Mouse (Mus musculus) spleen, adult 2 months (tissue): ENCODE measurements around the gene Sh3pxd2b. TPM values are rescaled to one million over a fixed set of nuclear protein-coding genes. Genes with fewer than 3 reads are reported as not detected.

Experiments
- DNase-seq, 2 experiments: peaks; one replicate each; pipeline versions ENCODE4 v3.0.0 to v3.0.0-alpha.2; 2012 to 2021; ENCODE audit warnings: low spot score in 2 of 2, low read depth in 1 of 2
- H3K27ac ChIP-seq: fragments of 200-500 bp; 2 replicates; pipeline ENCODE4 v1.5.1; 2012; ENCODE audit warnings: low read length, inconsistent platforms; ENCODE audit not compliant: insufficient read depth
- H3K27me3 ChIP-seq: fragments of 200-500 bp; 2 replicates; pipeline ENCODE4 v1.6.1; 2012; ENCODE audit warnings: mild to moderate bottlenecking, moderate library complexity, low read length, inconsistent platforms; ENCODE audit not compliant: control insufficient read depth, insufficient read depth
- H3K36me3 ChIP-seq: fragments of 200-500 bp; 2 replicates; pipeline ENCODE4 v1.6.1; 2012; ENCODE audit warnings: mild to moderate bottlenecking, low read length, inconsistent platforms; ENCODE audit not compliant: control insufficient read depth, insufficient read depth
- H3K4me1 ChIP-seq: fragments of 200-500 bp; 2 replicates; pipeline ENCODE4 v1.6.1; 2011; ENCODE audit warnings: inconsistent platforms; ENCODE audit not compliant: control insufficient read depth, insufficient read depth, insufficient read length
- H3K4me3 ChIP-seq: fragments of 200-500 bp; 2 replicates; pipeline ENCODE4 v1.5.1; 2011; ENCODE audit warnings: mild to moderate bottlenecking, inconsistent platforms; ENCODE audit not compliant: insufficient read depth, insufficient read length; ENCODE audit errors: extremely low read depth
- CTCF ChIP-seq: fragments of 200-500 bp; IDR thresholded peaks from 2 replicates; pipeline ENCODE4 v1.5.1; 2011; ENCODE audit warnings: mild to moderate bottlenecking, inconsistent platforms; ENCODE audit not compliant: insufficient read depth, insufficient read length, insufficient replicate concordance; ENCODE audit errors: extremely low read depth
- POLR2A ChIP-seq: fragments of 200-500 bp; IDR thresholded peaks from 2 replicates; pipeline ENCODE4 v1.6.1; 2011; ENCODE audit warnings: low read depth, low read length, inconsistent platforms
- WGBS: fragments of 180-500 bp; shearing (Covaris S2); methylation state at CpG from one replicate; pipeline ENCODE4 v1.1.7; 2018; 5-methylcytosine and 5-hydroxymethylcytosine counted together
- polyA plus RNA-seq: library from polyadenylated mRNA; depleted of rRNA; stranded (reverse); fragments of >200 nt; gene quantifications from 2 replicates; pipeline ENCODE4 v1.2.3, GENCODE M21; 2012

The Sh3pxd2b gene
- polyA plus RNA-seq, 1 experiment, result 2.8 TPM

DNA sequence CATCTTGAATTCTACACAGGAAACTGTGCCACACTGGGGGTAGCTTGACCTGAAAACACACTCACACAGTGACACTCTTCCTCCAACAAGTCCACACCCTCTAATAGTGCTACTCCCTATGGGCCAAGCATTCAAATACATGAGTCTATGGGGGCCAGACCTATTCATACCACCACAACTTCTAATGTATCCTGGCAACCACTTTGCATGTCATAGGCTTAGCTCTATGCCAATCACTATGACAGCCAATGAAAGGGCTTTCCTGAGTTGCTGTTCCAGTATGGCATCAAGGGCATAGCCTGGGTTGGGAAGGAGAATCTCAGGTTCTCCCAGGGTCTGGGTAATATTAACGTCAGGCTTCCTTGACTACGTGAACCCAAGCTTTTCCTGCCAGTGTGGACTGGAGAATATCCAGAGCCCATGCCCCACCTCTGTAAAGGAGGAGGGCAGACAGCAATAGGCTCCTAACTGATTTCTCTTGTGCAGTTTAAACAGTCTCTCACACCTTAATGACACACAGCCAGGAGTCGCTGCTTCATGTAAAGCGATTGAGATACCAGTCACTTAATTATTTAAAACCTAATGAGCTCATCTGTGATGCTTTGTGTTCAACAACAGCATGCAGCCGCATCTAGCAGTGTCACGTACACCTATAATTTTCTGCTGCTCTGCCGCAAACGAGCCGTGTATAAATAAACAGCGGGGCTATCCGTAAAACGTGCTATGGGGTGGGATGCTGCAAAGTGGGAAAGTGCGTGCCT is 25.8 kb downstream of the Sh3pxd2b start:
- no peak overlapping the region for H3K27ac ChIP-seq
- WGBS, result 92% methylated on average over 13 of the region's 13 CpGs
- H3K36me3 ChIP-seq, result no peaks in the 10 kb centered on the region
- no peaks in the 10 kb centered on the region for H3K4me1 ChIP-seq
- TF ChIP-seq POLR2A, result no peak
- TF ChIP-seq CTCF, result no peak
- DNase-seq, result no peak
- no peaks in the 10 kb centered on the region for H3K27me3 ChIP-seq
- no peak overlapping the region for H3K4me3 ChIP-seq

DNA sequence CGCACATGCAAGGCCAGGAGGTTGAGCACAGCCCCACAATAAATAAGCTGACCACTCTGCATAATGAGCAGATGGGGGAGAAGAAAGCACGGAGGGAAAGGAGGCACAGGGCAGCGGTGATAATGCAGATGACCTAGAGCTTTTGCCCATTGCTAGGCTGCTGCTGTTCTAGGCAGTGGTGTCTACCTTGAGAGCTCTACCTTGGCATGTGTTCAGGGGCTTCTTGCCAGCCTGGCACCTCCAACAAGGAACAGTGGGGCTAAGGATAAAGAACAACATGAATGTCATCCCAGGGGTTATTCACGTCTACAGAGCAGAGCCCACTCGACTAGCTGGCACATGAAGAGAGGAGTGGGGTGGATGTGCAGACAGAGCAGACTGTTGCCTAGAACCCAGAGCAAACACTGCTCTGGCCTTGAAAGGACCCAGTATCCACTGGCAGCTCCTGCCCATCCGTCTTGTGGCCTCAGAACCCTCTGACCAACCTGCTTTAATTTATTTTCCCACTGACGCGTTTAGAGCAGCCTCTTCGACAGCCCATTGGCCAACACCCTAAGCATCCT is 26.5 kb downstream of the Sh3pxd2b start:
- no peak for DNase-seq
- Histone ChIP-seq H3K4me1 (no peaks in the 10 kb centered on the region), H3K27ac (no peak overlapping the region), H3K4me3 (no peak overlapping the region), H3K36me3 (no peaks in the 10 kb centered on the region), H3K27me3 (no peaks in the 10 kb centered on the region)
- TF ChIP-seq POLR2A, result no peak
- no peak for TF ChIP-seq CTCF
- 92% methylated on average over 9 of the region's 9 CpGs for WGBS

DNA sequence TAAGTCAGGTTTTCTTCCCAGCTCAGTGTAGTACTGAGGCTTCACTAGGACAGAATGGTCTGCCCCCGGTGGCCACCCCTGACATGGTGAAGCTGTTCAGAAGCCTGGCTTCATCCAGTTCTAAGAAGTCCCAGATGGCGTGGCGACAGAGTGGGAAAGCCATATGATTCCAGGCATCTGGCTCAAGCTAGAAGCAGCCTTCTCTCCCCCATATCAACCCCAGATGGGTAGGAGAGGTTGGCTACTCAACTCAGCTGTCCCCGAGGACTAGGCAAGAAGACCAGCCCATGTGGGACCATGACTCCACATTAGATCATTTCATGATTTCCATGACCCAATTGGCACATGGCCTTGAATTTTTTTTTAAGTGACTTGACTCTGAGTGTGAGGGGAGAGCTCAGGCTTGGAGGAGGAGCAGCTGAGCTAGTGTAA is 27.5 kb downstream of the Sh3pxd2b start:
- no peak for TF ChIP-seq POLR2A
- no peak for TF ChIP-seq CTCF
- no peak for DNase-seq
- WGBS, result 87% methylated on average over 4 of the region's 4 CpGs
- H3K4me3 ChIP-seq, result no peak overlapping the region
- H3K27ac ChIP-seq, result no peak overlapping the region
- no peaks in the 10 kb centered on the region for H3K27me3 ChIP-seq
- H3K4me1 ChIP-seq, result no peaks in the 10 kb centered on the region
- no peaks in the 10 kb centered on the region for H3K36me3 ChIP-seq

GRCm38 (mm10) chr11:32376086-32376485 is 28.5 kb downstream of the Sh3pxd2b start:
- Histone ChIP-seq H3K27me3 (no peaks in the 10 kb centered on the region), H3K27ac (no peak overlapping the region), H3K4me3 (no peak overlapping the region), H3K4me1 (no peaks in the 10 kb centered on the region), H3K36me3 (no peaks in the 10 kb centered on the region)
- no peak for DNase-seq
- WGBS, result 92% methylated on average over 1 of the region's 1 CpGs
- TF ChIP-seq CTCF (no peak), POLR2A (no peak)

- Histone ChIP-seq H3K4me3 (no peak overlapping the region), H3K4me1 (no peaks in the 10 kb centered on the region), H3K36me3 (no peaks in the 10 kb centered on the region), H3K27me3 (no peaks in the 10 kb centered on the region), H3K27ac (no peak overlapping the region)
- TF ChIP-seq POLR2A, result no peak
- TF ChIP-seq CTCF, result no peak
- DNase-seq, result no peak
Measured at GRCm38 (mm10) chr11:32379910-32380309, 32.3 kb downstream of the Sh3pxd2b start.

DNA sequence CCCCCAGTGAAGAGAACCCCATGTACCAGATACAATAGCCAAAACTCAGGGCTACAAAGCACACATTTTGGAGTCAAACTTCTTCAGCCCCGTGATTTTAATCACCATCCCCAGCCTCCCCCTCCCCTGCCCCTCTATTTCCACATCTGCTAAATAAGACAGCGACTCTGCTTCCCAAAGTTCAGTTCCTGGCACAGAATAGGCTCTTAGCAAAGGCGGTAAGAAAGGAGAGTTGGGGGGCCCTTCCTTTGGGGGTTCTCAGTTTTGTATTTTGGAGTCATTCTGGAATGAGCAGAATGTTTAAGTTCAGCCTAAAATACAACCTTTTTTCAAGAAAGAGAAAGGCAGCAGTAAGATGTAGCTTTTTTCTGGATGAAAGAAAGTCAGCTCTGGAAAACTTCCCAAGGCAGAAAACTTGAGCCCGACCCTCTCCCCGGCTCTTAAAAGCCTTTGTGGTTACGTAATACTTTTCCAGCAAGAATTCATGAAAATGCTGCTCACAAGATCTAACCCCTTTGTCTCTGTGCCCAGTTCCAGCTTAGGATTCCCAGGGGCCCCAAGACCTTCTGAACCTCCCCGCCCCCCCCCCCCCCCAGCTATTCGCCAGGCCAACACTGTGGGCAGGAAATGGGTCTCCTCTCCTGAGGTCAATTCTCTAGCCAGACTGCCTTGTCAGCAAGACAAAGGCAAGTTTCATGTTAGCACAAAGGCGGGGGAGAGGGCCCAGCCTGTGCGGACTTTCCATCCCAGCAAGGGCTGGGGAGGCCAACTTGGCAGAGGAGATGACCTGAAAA is 35.9 kb downstream of the Sh3pxd2b start:
- WGBS, result 78% methylated on average over 10 of the region's 10 CpGs
- Histone ChIP-seq H3K4me3 (no peak overlapping the region), H3K4me1 (no peaks in the 10 kb centered on the region), H3K36me3 (no peaks in the 10 kb centered on the region), H3K27ac (no peak overlapping the region), H3K27me3 (no peaks in the 10 kb centered on the region)
- no peak for TF ChIP-seq CTCF
- TF ChIP-seq POLR2A, result no peak
- DNase-seq, result no peak
